Mouse (Mus musculus) thymus, adult 2 months (tissue): ENCODE measurements at regions not wholly inside any gene's neighbourhood (a gene's known extent, or its start where the extent isn't known, plus 50 kb on each side); places are given as distances from the start of the nearest gene placed in this dataset.

ENCODE experiments used
- CTCF ChIP-seq: fragments of 200-500 bp; IDR thresholded peaks from 2 replicates; pipeline ENCODE4 v1.5.1; 2012; ENCODE audit warnings: mild to moderate bottlenecking, control low read depth, low read length, moderate library complexity, borderline replicate concordance; ENCODE audit not compliant: control insufficient read depth, poor library complexity, insufficient read depth; ENCODE audit errors: extremely low read depth
- POLR2A ChIP-seq: fragments of 200-500 bp; IDR thresholded peaks from 2 replicates; pipeline ENCODE4 v1.6.1; 2012; ENCODE audit warnings: mild to moderate bottlenecking, low read length, control low read depth, moderate library complexity; ENCODE audit not compliant: control insufficient read depth, poor library complexity, insufficient read depth; ENCODE audit errors: extremely low read depth

DNA sequence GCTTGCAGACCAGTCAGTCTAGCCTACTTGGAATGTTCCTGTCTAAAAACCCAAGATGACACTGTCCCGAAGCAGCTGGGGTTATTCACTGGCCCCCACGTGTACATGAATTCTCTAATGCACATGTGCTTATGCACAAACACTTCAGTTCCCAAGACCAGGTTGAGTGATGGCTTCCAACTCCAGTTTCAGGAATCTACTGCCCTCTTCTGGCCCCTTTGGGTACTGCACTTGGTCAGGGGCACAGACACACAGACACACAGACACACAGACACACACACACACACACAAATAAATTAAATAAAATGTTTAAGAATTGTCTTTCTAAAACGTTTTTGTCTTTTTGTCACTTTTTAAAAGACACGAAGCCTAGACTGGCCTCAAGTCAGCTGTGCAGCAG, 87.5 kb upstream of the Map4k3 start:
- TF ChIP-seq POLR2A (no peak), CTCF (no peak)
